Mouse (Mus musculus): ENCODE measurements around the gene Zfp821.
"Not testable (repeated sequence)": the region's sequence is repeated elsewhere in the genome, so short reads cannot be mapped to it uniquely, and the experiment has no call there.

Zfp821 gene

GRCm38 (mm10) chr8:109707921-109708320 lies 2.6 kb downstream of the Zfp821 start:
- CTCF ChIA-PET = interaction anchor here (1.1 kb wide), 1 partner anchor 29 kb away, joined by 6 read pairs; no protein-coding TSS in a partner anchor

- CTCF ChIA-PET = no interaction called here
These were observed 7.2 kb downstream of the Zfp821 start for GRCm38 (mm10) chr8:109712521-109712920.

GRCm38 (mm10) chr8:109714961-109715360 lies 9.6 kb downstream of the Zfp821 start:
- CTCF ChIA-PET = no interaction called here

- CTCF ChIA-PET = no interaction called here
These were observed 19.8 kb downstream of the Zfp821 start for GRCm38 (mm10) chr8:109725106-109725505.

- CTCF ChIA-PET = no interaction called here
These were observed 25.7 kb downstream of the Zfp821 start for GRCm38 (mm10) chr8:109731012-109731411.

- CTCF ChIA-PET = no interaction called here
These were observed 28.7 kb downstream of the Zfp821 start for GRCm38 (mm10) chr8:109734018-109734417.

GRCm38 (mm10) chr8:109736819-109737218 lies 31.5 kb downstream of the Zfp821 start:
- CTCF ChIA-PET = interaction anchor here (0.9 to 1.0 kb wide), 2 partner anchors 16 to 29 kb away, joined by 3 to 6 read pairs; no protein-coding TSS in a partner anchor

GRCm38 (mm10) chr8:109737237-109738048 lies 32.1 kb downstream of the Zfp821 start, which contains the start of gene Atxn1l:
TSS of gene Atxn1l (minus strand) at chr8:109737739.
- CTCF ChIA-PET = interaction anchor here (0.6 to 1.0 kb wide), 6 partner anchors 10 to 1265 kb away, joined by 3 to 14 read pairs (median 4); no protein-coding TSS in a partner anchor

- CTCF ChIA-PET = interaction anchor here (0.6 to 1.0 kb wide), 5 partner anchors 10 to 1264 kb away, joined by 3 to 14 read pairs (median 3); no protein-coding TSS in a partner anchor
These were observed 32.7 kb downstream of the Zfp821 start for GRCm38 (mm10) chr8:109738049-109738380.

GRCm38 (mm10) chr8:109747468-109748199 lies 42.3 kb downstream of the Zfp821 start:
- CTCF ChIA-PET = interaction anchor here (0.6 to 0.7 kb wide), 3 partner anchors 25 to 1132 kb away, joined by 3 read pairs; no protein-coding TSS in a partner anchor

GRCm38 (mm10) chr8:109750274-109750673 lies 44.9 kb downstream of the Zfp821 start:
- CTCF ChIA-PET = interaction anchor here (0.9 kb wide), 1 partner anchor 94 kb away, joined by 3 read pairs; no protein-coding TSS in a partner anchor

GRCm38 (mm10) chr8:109750699-109751098 lies 45.4 kb downstream of the Zfp821 start:
- CTCF ChIA-PET = interaction anchor here (0.9 kb wide), 1 partner anchor 93 kb away, joined by 3 read pairs; no protein-coding TSS in a partner anchor

GRCm38 (mm10) chr8:109751731-109752485 lies 46.6 kb downstream of the Zfp821 start:
- CTCF ChIA-PET = interaction anchor here (0.7 to 1.2 kb wide), 2 partner anchors 15 to 150 kb away, joined by 3 read pairs; partner anchors contain the start of gene Atxn1l

- CTCF ChIA-PET = no interaction called here
These were observed 49.4 kb downstream of the Zfp821 start for GRCm38 (mm10) chr8:109754696-109755095.

- CTCF ChIA-PET = not testable (repeated sequence)
These were observed 50.2 kb downstream of the Zfp821 start for GRCm38 (mm10) chr8:109755554-109755953.

GRCm38 (mm10) chr8:109756849-109757248 lies 51.5 kb downstream of the Zfp821 start:
- CTCF ChIA-PET = no interaction called here

GRCm38 (mm10) chr8:109759426-109759825 lies 54.1 kb downstream of the Zfp821 start:
- CTCF ChIA-PET = interaction anchor here (0.6 kb wide), 1 partner anchor 63 kb away, joined by 9 read pairs; no protein-coding TSS in a partner anchor

- CTCF ChIA-PET = no interaction called here
These were observed 54.9 kb downstream of the Zfp821 start for GRCm38 (mm10) chr8:109760221-109760620.

GRCm38 (mm10) chr8:109764031-109764430 lies 58.7 kb downstream of the Zfp821 start:
- CTCF ChIA-PET = interaction anchor here (0.8 kb wide), 1 partner anchor 20 kb away, joined by 3 read pairs; no protein-coding TSS in a partner anchor

- CTCF ChIA-PET = no interaction called here
These were observed 60.7 kb downstream of the Zfp821 start for GRCm38 (mm10) chr8:109766081-109766480.

- CTCF ChIA-PET = no interaction called here
These were observed 67.8 kb downstream of the Zfp821 start for GRCm38 (mm10) chr8:109773154-109773553.

All from spleen, embryonic (tissue).